ENCODE assay signal across 21 mouse cellular contexts in the genomic region with DNA sequence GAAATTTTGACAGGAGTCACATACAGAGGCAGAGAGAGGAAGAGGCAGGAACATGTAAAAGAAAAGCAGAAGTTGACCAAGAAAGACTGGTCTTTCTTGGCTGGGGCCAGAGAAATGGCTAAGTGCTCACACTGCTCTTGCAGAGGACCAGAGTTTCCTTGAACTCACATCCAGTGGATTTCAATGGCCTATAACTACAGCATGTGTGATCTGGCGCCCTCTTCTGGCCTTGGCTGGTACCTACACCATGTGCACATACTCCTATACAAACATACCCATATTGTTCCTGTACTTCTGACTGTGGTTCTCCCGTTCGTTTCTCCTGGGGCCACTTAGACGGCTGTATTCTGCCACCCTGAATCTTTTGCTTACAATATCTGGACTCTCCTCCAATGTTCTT. TPM values are rescaled to one million over a fixed set of nuclear protein-coding genes. Genes with fewer than 3 reads are reported as not detected.
DNase-seq lines count a peak whose midpoint lies in the region; ATAC-seq and TF ChIP-seq lines count a peak whose summit lies in the region.
"Had no signal": no experiment of that assay in that cellular context is flagged by ENCODE, and none has a peak within 500 bp of the region (broad histone marks: within the 10 kb centered on the region; RNA-seq: fewer than 3 reads in every experiment).

No protein-coding gene starts in this region.

- no peak for DNase-seq in kidney, postnatal 0 days (ENCODE audit: low spot score)
- DNase-seq in CD4-positive helper T cell, adult 2 months (ENCODE audit: low read depth, low spot score): peak; percentile 22
- peak; percentile 35 for DNase-seq in NIH3T3 (ENCODE audit: low read depth)
- no peak for DNase-seq in heart, postnatal 4 days
- no peak for DNase-seq in adrenal gland, postnatal 10 days
- DNase-seq: cerebellum, postnatal 25 days; gastrocnemius, postnatal 36 days; kidney, postnatal 4 days; thymus, postnatal 14 days had no signal

- TF ChIP-seq CTCF in kidney, postnatal 0 days (IDR thresholded peaks at IDR 0.05; ENCODE audit: low read depth): peak; percentile 46

- ATAC-seq in kidney, postnatal 0 days (replicated peaks; ENCODE audit: low FRiP score, low read depth): no peak
- ATAC-seq in kidney, embryonic 16.5 days (ENCODE audit: low FRiP score, low TSS enrichment): no peak
- peak; percentile 25 for ATAC-seq in megakaryocyte, adult 5-6 weeks (ENCODE audit: poor library complexity, severe bottlenecking)
- ATAC-seq: forebrain, embryonic 15.5 days; midbrain, embryonic 13.5 days had no signal

- 73% methylated on average over 4 of the region's 4 CpGs for WGBS in kidney, postnatal 0 days
- 66% methylated on average over 4 of the region's 4 CpGs for WGBS in kidney, embryonic 16.5 days

- no peaks in the 10 kb centered on the region for H3K36me3 ChIP-seq in kidney, postnatal 0 days (ENCODE audit: insufficient read depth, low read length)
- H3K36me3 ChIP-seq in kidney, embryonic 16.5 days (ENCODE audit: insufficient read depth, low read length): no peaks in the 10 kb centered on the region
- H3K36me3 ChIP-seq: forebrain, embryonic 15.5 days; G1E; limb, embryonic 13.5 days; midbrain, embryonic 13.5 days; neural tube, embryonic 12.5 days had no signal

- H3K4me1 ChIP-seq in kidney, postnatal 0 days (replicated peaks; ENCODE audit: insufficient read depth, low read length): no peaks in the 10 kb centered on the region
- H3K4me1 ChIP-seq in kidney, embryonic 16.5 days (ENCODE audit: insufficient read depth, low read length): no peaks in the 10 kb centered on the region
- H3K4me1 ChIP-seq: forebrain, embryonic 15.5 days; limb, embryonic 13.5 days; midbrain, embryonic 13.5 days had no signal

- H3K9me3 ChIP-seq in kidney, postnatal 0 days (replicated peaks; ENCODE audit: low read length): no peaks in the 10 kb centered on the region
- no peaks in the 10 kb centered on the region for H3K9me3 ChIP-seq in kidney, embryonic 16.5 days (ENCODE audit: low read length)
- H3K9me3 ChIP-seq: forebrain, embryonic 15.5 days; midbrain, embryonic 13.5 days; neural tube, embryonic 12.5 days had no signal

- H3K4me3 ChIP-seq in kidney, postnatal 0 days (replicated peaks; ENCODE audit: low read depth, low read length): no peak overlapping the region
- H3K4me3 ChIP-seq in kidney, embryonic 16.5 days (ENCODE audit: low read length): no peak overlapping the region
- H3K4me3 ChIP-seq: forebrain, embryonic 15.5 days; limb, embryonic 13.5 days; midbrain, embryonic 13.5 days; neural tube, embryonic 12.5 days had no signal

- H3K4me2 ChIP-seq in kidney, postnatal 0 days (ENCODE audit: low read length): no peak overlapping the region
- no peak overlapping the region for H3K4me2 ChIP-seq in kidney, embryonic 16.5 days (replicated peaks; ENCODE audit: low read depth, low read length)
- H3K4me2 ChIP-seq: forebrain, embryonic 15.5 days; limb, embryonic 13.5 days; midbrain, embryonic 13.5 days; neural tube, embryonic 12.5 days had no signal

- H3K27me3 ChIP-seq in kidney, postnatal 0 days (ENCODE audit: insufficient read depth, low read length): no peaks in the 10 kb centered on the region
- no peaks in the 10 kb centered on the region for H3K27me3 ChIP-seq in kidney, embryonic 16.5 days (ENCODE audit: insufficient read depth, low read length)
- H3K27me3 ChIP-seq: neural tube, embryonic 12.5 days had no signal

- H3K9ac ChIP-seq in kidney, postnatal 0 days (ENCODE audit: low read depth, low read length): no peak overlapping the region
- no peak overlapping the region for H3K9ac ChIP-seq in kidney, embryonic 16.5 days (replicated peaks; ENCODE audit: low read length)
- H3K9ac ChIP-seq: forebrain, embryonic 15.5 days; limb, embryonic 13.5 days; midbrain, embryonic 13.5 days; neural tube, embryonic 12.5 days had no signal

- H3K27ac ChIP-seq in kidney, postnatal 0 days: no peak overlapping the region
- H3K27ac ChIP-seq in kidney, embryonic 16.5 days (ENCODE audit: low read length): no peak overlapping the region
- H3K27ac ChIP-seq: forebrain, embryonic 15.5 days; limb, embryonic 13.5 days; midbrain, embryonic 13.5 days; neural tube, embryonic 12.5 days had no signal

RNA-seq across cellular contexts. Expression of a gene that starts 9.1 kb away (rescaled TPM):
- 8.0 and 9.6 TPM in 2 replicates for polyA plus RNA-seq in kidney, postnatal 0 days (2015; fragmentation: Nextera tagmentation; extraction: Ambion mirVana)
- 4.4 and 4.9 TPM in 2 replicates for polyA plus RNA-seq in kidney, embryonic 16.5 days (2015; fragmentation: Nextera tagmentation; extraction: Ambion mirVana)
- 5.9 and 7.6 TPM in 2 replicates for total RNA-seq in megakaryocyte, adult 5-6 weeks (2015)
- 14.2 and 17.0 TPM in 2 replicates for total RNA-seq in megakaryocyte, adult 5-6 weeks (2017)
- 1 to 10 TPM; 1.0 TPM for total RNA-seq in heart, postnatal 4 days (2021)
- total RNA-seq in adrenal gland, postnatal 10 days (2021): 1 to 10 TPM; 4.2 to 5.4 TPM

RNA-seq across cellular contexts. Expression of a gene that starts 12.0 kb away (rescaled TPM):
- polyA plus RNA-seq in kidney, postnatal 0 days (2015; fragmentation: Nextera tagmentation; extraction: Ambion mirVana): not detected in 2 replicates
- not detected in 2 replicates for polyA plus RNA-seq in kidney, embryonic 16.5 days (2015; fragmentation: Nextera tagmentation; extraction: Ambion mirVana)
- total RNA-seq in megakaryocyte, adult 5-6 weeks (2015): not detected in 2 replicates
- total RNA-seq in megakaryocyte, adult 5-6 weeks (2017): not detected in 2 replicates
- total RNA-seq in heart, postnatal 4 days (2021): not detected
- total RNA-seq in adrenal gland, postnatal 10 days (2021): not detected
- total RNA-seq: G1E; gastrocnemius, postnatal 36 days; left cerebral cortex, adult 18-20 months had no signal
- polyA plus RNA-seq: forebrain, embryonic 15.5 days; G1E; heart, embryonic 16.5 days; intestine, embryonic 14.5 days; limb, embryonic 13.5 days; midbrain, embryonic 13.5 days; neural tube, embryonic 12.5 days had no signal

RNA-seq across cellular contexts. Expression of a gene that starts 27.3 kb away (rescaled TPM):
- 0.27 and 0.45 TPM in 2 replicates for polyA plus RNA-seq in kidney, postnatal 0 days (2015; fragmentation: Nextera tagmentation; extraction: Ambion mirVana)
- polyA plus RNA-seq in kidney, embryonic 16.5 days (2015; fragmentation: Nextera tagmentation; extraction: Ambion mirVana): 0.19 and 0.42 TPM in 2 replicates
- not detected in 2 replicates for total RNA-seq in megakaryocyte, adult 5-6 weeks (2015)
- total RNA-seq in megakaryocyte, adult 5-6 weeks (2017): not detected in 2 replicates
- total RNA-seq in heart, postnatal 4 days (2021): under 1 TPM; 0.32 to 0.33 TPM
- total RNA-seq in adrenal gland, postnatal 10 days (2021): under 1 TPM; 0.36 to 0.42 TPM
- total RNA-seq: G1E; gastrocnemius, postnatal 36 days; left cerebral cortex, adult 18-20 months had no signal
- polyA plus RNA-seq: embryonic facial prominence, embryonic 14.5 days; forebrain, embryonic 15.5 days; G1E; intestine, embryonic 14.5 days; limb, embryonic 13.5 days; lung, embryonic 16.5 days; midbrain, embryonic 13.5 days; neural tube, embryonic 12.5 days had no signal

RNA-seq across cellular contexts. Expression of a gene that starts 38.4 kb away (rescaled TPM):
- polyA plus RNA-seq in kidney, postnatal 0 days (2015; fragmentation: Nextera tagmentation; extraction: Ambion mirVana): 20.6 and 20.8 TPM in 2 replicates
- 28.3 and 31.9 TPM in 2 replicates for polyA plus RNA-seq in kidney, embryonic 16.5 days (2015; fragmentation: Nextera tagmentation; extraction: Ambion mirVana)
- total RNA-seq in megakaryocyte, adult 5-6 weeks (2015): 21.6 and 22.3 TPM in 2 replicates
- total RNA-seq in megakaryocyte, adult 5-6 weeks (2017): 16.7 and 30.3 TPM in 2 replicates
- total RNA-seq in heart, postnatal 4 days (2021): 10 to 100 TPM; 15.0 to 15.5 TPM
- 10 to 100 TPM; 19.5 to 24.1 TPM for total RNA-seq in adrenal gland, postnatal 10 days (2021)

RNA-seq across cellular contexts. Expression of a gene that starts 44.5 kb away (rescaled TPM):
- polyA plus RNA-seq in kidney, postnatal 0 days (2015; fragmentation: Nextera tagmentation; extraction: Ambion mirVana): 9.8 and 10.0 TPM in 2 replicates
- 12.8 and 13.9 TPM in 2 replicates for polyA plus RNA-seq in kidney, embryonic 16.5 days (2015; fragmentation: Nextera tagmentation; extraction: Ambion mirVana)
- total RNA-seq in megakaryocyte, adult 5-6 weeks (2015): 0.49 and 1.6 TPM in 2 replicates
- total RNA-seq in megakaryocyte, adult 5-6 weeks (2017): 0.94 and 0.95 TPM in 2 replicates
- 1 to 10 TPM; 1.0 to 1.8 TPM for total RNA-seq in heart, postnatal 4 days (2021)
- 1 to 10 TPM; 2.7 to 6.4 TPM for total RNA-seq in adrenal gland, postnatal 10 days (2021)

Comparison
In these comparisons a context has a peak if more than half of its experiments do, and no peak if none do; other contexts are left out.
1. DNase-seq: peak in CD4-positive helper T cell, adult 2 months (single experiment) and NIH3T3 (single experiment); none in kidney, postnatal 0 days (single experiment), heart, postnatal 4 days (single experiment) and adrenal gland, postnatal 10 days (single experiment).